Mouse (Mus musculus): ENCODE data around the gene Vwa3a. TPM values are rescaled to one million over a fixed set of nuclear protein-coding genes. Genes with fewer than 3 reads are reported as not detected.
A peak's percentile ranks its signal among the peaks of the same experiment; 100 is the strongest.

Vwa3a gene
- polyA plus RNA-seq, 1 experiment from 2014 or later, result 0.20 TPM

DNA sequence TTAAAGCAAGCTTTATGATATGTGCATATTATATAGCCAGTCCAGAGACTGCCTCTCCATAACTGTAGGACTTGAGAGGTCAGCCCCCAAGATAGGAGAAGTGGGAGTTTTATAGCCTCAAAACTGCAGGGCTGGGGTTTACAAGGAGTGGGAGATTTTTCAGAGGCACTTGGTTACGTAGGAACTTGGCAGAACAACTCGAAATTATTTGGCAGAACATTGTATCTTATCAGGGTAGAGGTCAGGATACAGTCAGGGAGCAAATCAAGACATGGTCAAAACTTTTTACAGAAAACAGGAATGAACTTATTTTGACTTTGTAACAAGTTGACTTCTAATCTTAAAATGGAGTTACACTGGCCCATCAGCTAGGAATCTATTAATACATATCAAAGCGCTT is 6.9 kb downstream of the Vwa3a start:
- WGBS, result 48% methylated on average over 3 of the region's 3 CpGs
- H3K27me3 ChIP-seq (ENCODE audit: insufficient read depth, low read length), result no peaks in the 10 kb centered on the region
- no peak overlapping the region for H3K4me2 ChIP-seq
- ATAC-seq (ENCODE audit: insufficient read depth), result peak; percentile 77; the same call in 1 of the 2 replicates
- DNase-seq, result peak; percentile 70
- no peaks in the 10 kb centered on the region for H3K9me3 ChIP-seq (ENCODE audit: low read depth, low read length)
- H3K9ac ChIP-seq, result no peak overlapping the region
- TF ChIP-seq CTCF (IDR thresholded peaks at IDR 0.05; ENCODE audit: low read depth), result no peak
- H3K4me3 ChIP-seq (ENCODE audit: low read depth, low read length), result no peak overlapping the region
- H3K27ac ChIP-seq (ENCODE audit: low read depth), result no peak overlapping the region
- H3K36me3 ChIP-seq (ENCODE audit: insufficient read depth), result no peaks in the 10 kb centered on the region
- no peaks in the 10 kb centered on the region for H3K4me1 ChIP-seq (ENCODE audit: insufficient read depth)

- no peaks in the 10 kb centered on the region for H3K27me3 ChIP-seq (ENCODE audit: insufficient read depth, low read length)
- H3K9me3 ChIP-seq (ENCODE audit: low read depth, low read length), result no peaks in the 10 kb centered on the region
- no peak for ATAC-seq (ENCODE audit: insufficient read depth)
- TF ChIP-seq CTCF (IDR thresholded peaks at IDR 0.05; ENCODE audit: low read depth), result no peak
- H3K4me1 ChIP-seq (ENCODE audit: insufficient read depth), result no peaks in the 10 kb centered on the region
- no peak overlapping the region for H3K9ac ChIP-seq
- H3K36me3 ChIP-seq (ENCODE audit: insufficient read depth), result no peaks in the 10 kb centered on the region
- H3K4me3 ChIP-seq (ENCODE audit: low read depth, low read length), result no peak overlapping the region
- no peak overlapping the region for H3K27ac ChIP-seq (ENCODE audit: low read depth)
- no peak for DNase-seq
- no peak overlapping the region for H3K4me2 ChIP-seq
- 80% methylated on average over 5 of the region's 5 CpGs for WGBS
Measured at GRCm38 (mm10) chr7:120746821-120747220, 7.7 kb downstream of the Vwa3a start.

- Histone ChIP-seq H3K4me1 (ENCODE audit: insufficient read depth) (no peaks in the 10 kb centered on the region), H3K4me3 (ENCODE audit: low read depth, low read length) (no peak overlapping the region), H3K36me3 (ENCODE audit: insufficient read depth) (no peaks in the 10 kb centered on the region), H3K4me2 (no peak overlapping the region), H3K27ac (ENCODE audit: low read depth) (no peak overlapping the region), H3K9ac (no peak overlapping the region), H3K27me3 (ENCODE audit: insufficient read depth, low read length) (no peaks in the 10 kb centered on the region), H3K9me3 (ENCODE audit: low read depth, low read length) (no peaks in the 10 kb centered on the region)
- no peak for ATAC-seq (ENCODE audit: insufficient read depth)
- TF ChIP-seq CTCF (IDR thresholded peaks at IDR 0.05; ENCODE audit: low read depth), result no peak
- no peak for DNase-seq
Measured at GRCm38 (mm10) chr7:120748478-120748877, 9.4 kb downstream of the Vwa3a start.

DNA sequence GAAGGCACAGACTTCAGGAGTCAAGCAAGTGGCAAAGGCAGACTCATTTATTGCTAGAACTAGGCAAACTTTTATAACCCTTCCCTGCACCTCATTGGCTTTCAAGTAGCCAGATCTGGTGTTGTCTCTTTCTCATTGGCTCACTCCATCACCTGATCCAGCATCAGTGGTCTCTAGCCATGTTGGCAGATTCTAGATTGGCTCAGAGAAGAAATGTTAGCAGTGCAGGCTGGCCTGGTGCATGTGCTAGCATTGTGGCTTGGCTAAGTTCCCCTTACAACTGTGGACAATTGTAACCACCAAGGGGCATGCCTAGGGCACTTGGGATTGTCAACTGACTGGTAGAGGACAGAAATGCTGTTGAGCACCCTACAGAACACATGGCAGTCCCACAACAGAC is 12.2 kb downstream of the Vwa3a start:
- Histone ChIP-seq H3K27me3 (ENCODE audit: insufficient read depth, low read length) (no peaks in the 10 kb centered on the region), H3K9ac (no peak overlapping the region), H3K4me2 (no peak overlapping the region), H3K36me3 (ENCODE audit: insufficient read depth) (no peaks in the 10 kb centered on the region), H3K27ac (ENCODE audit: low read depth) (no peak overlapping the region), H3K4me1 (ENCODE audit: insufficient read depth) (no peaks in the 10 kb centered on the region), H3K9me3 (ENCODE audit: low read depth, low read length) (no peaks in the 10 kb centered on the region), H3K4me3 (ENCODE audit: low read depth, low read length) (no peak overlapping the region)
- no peak for TF ChIP-seq CTCF (IDR thresholded peaks at IDR 0.05; ENCODE audit: low read depth)
- DNase-seq, result no peak
- ATAC-seq (ENCODE audit: insufficient read depth), result no peak

- Histone ChIP-seq H3K9ac (no peak overlapping the region), H3K27ac (ENCODE audit: low read depth) (no peak overlapping the region), H3K27me3 (ENCODE audit: insufficient read depth, low read length) (no peaks in the 10 kb centered on the region), H3K4me2 (no peak overlapping the region), H3K36me3 (ENCODE audit: insufficient read depth) (no peaks in the 10 kb centered on the region), H3K9me3 (ENCODE audit: low read depth, low read length) (no peaks in the 10 kb centered on the region), H3K4me3 (ENCODE audit: low read depth, low read length) (no peak overlapping the region), H3K4me1 (ENCODE audit: insufficient read depth) (no peaks in the 10 kb centered on the region)
- WGBS, result 79% methylated on average over 7 of the region's 7 CpGs
- TF ChIP-seq CTCF (IDR thresholded peaks at IDR 0.05; ENCODE audit: low read depth), result no peak
- no peak for ATAC-seq (ENCODE audit: insufficient read depth)
- no peak for DNase-seq
Measured at GRCm38 (mm10) chr7:120751906-120752305, 12.8 kb downstream of the Vwa3a start.

DNA sequence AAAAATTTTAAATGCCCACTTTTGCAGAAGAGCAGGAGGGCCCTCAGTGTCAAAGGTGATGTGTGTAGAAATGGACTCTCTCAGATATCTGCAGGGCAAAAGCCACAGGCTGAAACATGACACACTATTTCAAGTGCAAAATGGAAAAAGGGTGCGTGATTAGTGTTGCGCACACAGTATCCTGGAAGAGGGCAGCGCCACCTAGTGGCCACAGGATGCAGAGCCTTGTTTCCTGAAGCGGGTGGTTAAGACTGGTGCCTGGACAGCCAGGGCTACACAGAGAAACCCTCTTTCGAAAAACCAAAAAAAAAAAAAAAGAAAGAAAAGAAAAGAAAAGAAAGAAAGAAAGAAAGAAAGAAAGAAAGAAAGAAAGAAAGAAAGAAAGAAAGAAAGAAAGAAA is 15.6 kb downstream of the Vwa3a start:
- Histone ChIP-seq H3K36me3 (ENCODE audit: insufficient read depth) (no peaks in the 10 kb centered on the region), H3K27ac (ENCODE audit: low read depth) (no peak overlapping the region), H3K9me3 (ENCODE audit: low read depth, low read length) (no peaks in the 10 kb centered on the region), H3K27me3 (ENCODE audit: insufficient read depth, low read length) (no peaks in the 10 kb centered on the region), H3K9ac (no peak overlapping the region), H3K4me3 (ENCODE audit: low read depth, low read length) (no peak overlapping the region), H3K4me1 (ENCODE audit: insufficient read depth) (no peaks in the 10 kb centered on the region), H3K4me2 (no peak overlapping the region)
- peak; percentile 87 for ATAC-seq (ENCODE audit: insufficient read depth)
- peak; percentile 94 for TF ChIP-seq CTCF (IDR thresholded peaks at IDR 0.05; ENCODE audit: low read depth)
- WGBS, result 5% methylated on average over 5 of the region's 5 CpGs
- peak; percentile 96 for DNase-seq

- Histone ChIP-seq H3K27ac (ENCODE audit: low read depth) (no peak overlapping the region), H3K4me3 (ENCODE audit: low read depth, low read length) (no peak overlapping the region), H3K9me3 (ENCODE audit: low read depth, low read length) (no peaks in the 10 kb centered on the region), H3K4me1 (ENCODE audit: insufficient read depth) (no peaks in the 10 kb centered on the region), H3K36me3 (ENCODE audit: insufficient read depth) (no peaks in the 10 kb centered on the region), H3K4me2 (no peak overlapping the region), H3K9ac (no peak overlapping the region), H3K27me3 (ENCODE audit: insufficient read depth, low read length) (no peaks in the 10 kb centered on the region)
- WGBS, result 10% methylated on average over 1 of the region's 1 CpGs
- no peak for TF ChIP-seq CTCF (IDR thresholded peaks at IDR 0.05; ENCODE audit: low read depth)
- no peak for ATAC-seq (ENCODE audit: insufficient read depth)
- DNase-seq, result no peak
Measured at GRCm38 (mm10) chr7:120767369-120767768, 28.3 kb downstream of the Vwa3a start.

GRCm38 (mm10) chr7:120771389-120771788 is 32.3 kb downstream of the Vwa3a start:
- ATAC-seq (ENCODE audit: insufficient read depth), result no peak
- H3K9ac ChIP-seq, result no peak overlapping the region
- no peaks in the 10 kb centered on the region for H3K36me3 ChIP-seq (ENCODE audit: insufficient read depth)
- no peaks in the 10 kb centered on the region for H3K27me3 ChIP-seq (ENCODE audit: insufficient read depth, low read length)
- TF ChIP-seq CTCF (IDR thresholded peaks at IDR 0.05; ENCODE audit: low read depth), result no peak
- H3K4me1 ChIP-seq (ENCODE audit: insufficient read depth), result no peaks in the 10 kb centered on the region
- no peak overlapping the region for H3K4me2 ChIP-seq
- H3K4me3 ChIP-seq (ENCODE audit: low read depth, low read length), result no peak overlapping the region
- no peaks in the 10 kb centered on the region for H3K9me3 ChIP-seq (ENCODE audit: low read depth, low read length)
- WGBS, result 41% methylated on average over 1 of the region's 1 CpGs
- no peak overlapping the region for H3K27ac ChIP-seq (ENCODE audit: low read depth)
- DNase-seq, result no peak

Measured in lung, embryonic 14.5 days (tissue).